Mouse (Mus musculus) lung, adult 2 months (tissue): ENCODE measurements around the gene Ndufb10. TPM values are rescaled to one million over a fixed set of nuclear protein-coding genes. Genes with fewer than 3 reads are reported as not detected.
"Not testable (repeated sequence)": the region's sequence is repeated elsewhere in the genome, so short reads cannot be mapped to it uniquely, and the experiment has no call there.

ENCODE experiments used
- DNase-seq: peaks from one replicate; pipeline ENCODE4 v3.0.0; 2022
- H3K4me1 ChIP-seq: fragments of 200-500 bp; 2 replicates; pipeline ENCODE4 v1.6.1; 2011; ENCODE audit warnings: low read length; ENCODE audit not compliant: control insufficient read depth, insufficient read depth
- H3K4me3 ChIP-seq: fragments of 200-500 bp; replicated peaks from 2 replicates; pipeline ENCODE3; 2011; ENCODE audit warnings: low read depth, mild to moderate bottlenecking, control low read depth, low read length; ENCODE audit errors: extremely low read depth
- CTCF ChIP-seq: fragments of 200-500 bp; IDR thresholded peaks from 2 replicates; pipeline ENCODE4 v1.5.1; 2011; ENCODE audit warnings: mild to moderate bottlenecking, low read length, control low read depth; ENCODE audit not compliant: insufficient read depth
- POLR2A ChIP-seq: fragments of 200-500 bp; IDR thresholded peaks from 2 replicates; pipeline ENCODE4 v1.6.1; 2011; ENCODE audit warnings: low read depth, mild to moderate bottlenecking, control low read depth, low read length, borderline replicate concordance; ENCODE audit errors: extremely low read depth
- WGBS: fragments of 180-500 bp; shearing (Covaris S2); methylation state at CpG from one replicate; pipeline ENCODE4 v1.1.7; 2018; 5-methylcytosine and 5-hydroxymethylcytosine counted together
- polyA plus RNA-seq: library from polyadenylated mRNA; depleted of rRNA; stranded (reverse); fragments of >200 nt; gene quantifications from 2 replicates; pipeline ENCODE4 v1.2.3, GENCODE M21; 2012

The Ndufb10 gene
- polyA plus RNA-seq, 1 experiment, result 218 TPM

- DNase-seq, result no peak
- WGBS, result 1% methylated on average over 12 of the region's 12 CpGs
- no peak for TF ChIP-seq POLR2A
- TF ChIP-seq CTCF, result no peak
- Histone ChIP-seq H3K4me1 (peaks cover 10% of the 10 kb centered on the region; the same call in 1 of the 2 replicates), H3K4me3 (peak overlapping the region; percentile 99)
These were observed 977 bp downstream of the Ndufb10 start for GRCm38 (mm10) chr17:24723122-24723880.

GRCm38 (mm10) chr17:24722220-24722924 lies 1.9 kb downstream of the Ndufb10 start:
- H3K4me3 ChIP-seq, result no peak overlapping the region
- no peak for DNase-seq
- no peak for TF ChIP-seq POLR2A
- WGBS, result 33% methylated on average over 13 of the region's 13 CpGs
- peaks cover 10% of the 10 kb centered on the region; the same call in 1 of the 2 replicates for H3K4me1 ChIP-seq

DNA sequence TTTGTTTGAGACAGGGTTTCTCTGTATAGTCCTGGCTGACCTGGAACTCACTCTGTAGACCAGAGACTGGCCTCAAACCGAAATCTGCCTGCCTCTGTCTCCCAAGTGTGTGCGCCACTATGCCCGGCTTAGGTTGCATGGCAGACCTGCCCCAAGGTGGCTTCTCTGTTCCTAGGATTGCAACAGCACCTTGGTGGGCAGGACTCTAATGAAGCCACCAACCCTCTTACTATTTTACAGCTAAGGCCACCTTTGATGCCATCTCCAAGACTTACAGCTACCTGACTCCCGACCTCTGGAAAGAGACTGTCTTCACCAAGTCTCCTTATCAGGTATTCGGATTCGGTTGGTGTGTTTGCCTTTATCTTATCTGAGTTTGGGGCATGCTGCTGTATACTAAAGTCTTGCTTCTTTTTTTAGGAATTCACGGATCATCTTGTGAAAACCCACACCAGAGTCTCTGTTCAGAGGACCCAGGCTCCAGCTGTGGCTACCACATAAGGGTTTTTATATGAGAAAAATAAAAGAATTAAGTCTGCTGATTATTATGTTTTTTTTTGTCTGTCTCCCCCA lies 2.8 kb downstream of the Ndufb10 start:
- H3K4me1 ChIP-seq, H3K4me3 ChIP-seq, DNase-seq: not testable (repeated sequence)
- WGBS, result 39% methylated on average over 7 of the region's 7 CpGs

GRCm38 (mm10) chr17:24720616-24721015 lies 3.7 kb downstream of the Ndufb10 start:
- not testable (repeated sequence) for DNase-seq
- peak overlapping the region; percentile 27 for H3K4me3 ChIP-seq
- 3% methylated on average over 11 of the region's 11 CpGs for WGBS

DNA sequence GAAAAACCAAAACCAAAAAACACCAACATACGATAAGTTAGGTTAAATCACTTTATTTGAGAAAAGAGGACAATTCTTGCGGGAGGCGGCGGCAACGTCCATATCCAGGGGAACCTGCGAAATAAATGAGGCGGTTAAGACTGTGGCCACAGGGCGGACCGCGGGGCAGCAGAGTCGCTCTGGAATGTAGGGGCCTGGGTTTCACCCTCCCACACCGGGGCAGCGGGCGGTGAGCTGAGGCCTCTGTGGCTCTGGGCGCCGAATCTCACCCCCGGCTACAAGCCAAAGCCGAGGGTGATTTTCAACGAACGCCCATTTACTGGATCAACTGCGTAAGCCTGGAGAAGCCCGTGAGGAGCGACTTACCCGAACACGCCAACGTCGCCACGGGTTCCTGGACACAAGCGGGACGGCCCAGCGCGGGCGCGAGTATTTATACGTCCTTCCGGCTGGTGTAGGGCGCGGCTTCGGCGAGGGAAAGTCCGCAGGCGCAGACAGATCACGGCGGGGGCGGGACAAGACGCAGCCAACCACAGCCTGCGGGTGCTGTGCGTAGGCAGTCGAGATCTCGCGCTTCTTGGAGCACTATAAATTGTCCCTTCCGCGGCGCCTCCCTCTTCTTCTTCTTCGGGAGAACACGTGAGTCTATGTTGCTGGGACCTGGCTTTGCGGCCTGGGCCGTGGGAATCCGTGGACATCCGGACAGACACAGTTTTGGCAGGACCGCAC lies 4.6 kb downstream of the Ndufb10 start:
- peak; percentile 96 for DNase-seq
- TF ChIP-seq POLR2A (peak; percentile 95), CTCF (no peak)
- WGBS, result under 1% methylated on average over 61 of the region's 61 CpGs
- Histone ChIP-seq H3K4me3 (peak overlapping the region; percentile 77), H3K4me1 (peaks cover 10% of the 10 kb centered on the region; the same call in 1 of the 2 replicates)

More at GRCm38 (mm10) chr17:24720616-24721015, 3.7 kb downstream of the Ndufb10 start:
- H3K4me1 ChIP-seq, result not testable (repeated sequence)

GRCm38 (mm10) chr17:24718938-24719337 lies 5.3 kb downstream of the Ndufb10 start:
- not testable (repeated sequence) for H3K4me3 ChIP-seq, H3K4me1 ChIP-seq, DNase-seq
- WGBS, result 57% methylated on average over 5 of the region's 5 CpGs

DNA sequence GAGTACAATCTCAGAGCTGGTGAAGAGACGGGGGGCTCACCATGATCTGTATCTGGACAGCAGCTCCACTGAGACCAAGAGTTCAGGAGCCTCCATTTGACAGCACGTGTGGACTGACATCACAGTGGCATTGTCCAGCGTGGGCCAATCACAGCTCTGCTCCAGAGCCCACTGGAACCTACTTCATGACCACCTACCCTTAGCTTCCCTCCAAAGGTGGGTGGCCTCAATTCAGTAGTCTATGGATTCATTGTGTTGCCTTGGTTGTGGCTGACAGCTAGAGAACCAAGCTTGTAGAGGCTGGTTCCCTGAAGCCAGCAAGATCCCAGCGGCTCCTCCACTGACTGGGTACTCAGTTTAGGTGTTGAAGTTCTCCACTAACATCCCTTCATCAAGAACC lies 6.3 kb downstream of the Ndufb10 start, which contains the start of the genes Rnf151 and Rps2:
Gene Rnf151 (minus strand): TSS at position 121 of the 400 bp plus-strand sequence.
Gene Rps2 (plus strand): TSS at position 174 of the 400 bp plus-strand sequence.
- peaks cover 6% of the 10 kb centered on the region; the same call in 1 of the 2 replicates for H3K4me1 ChIP-seq
- WGBS, result 85% methylated on average over 4 of the region's 4 CpGs
- TF ChIP-seq POLR2A (no peak), CTCF (no peak)
- DNase-seq, result no peak
- H3K4me3 ChIP-seq, result no peak within 1 kb of the TSS

GRCm38 (mm10) chr17:24716166-24716682 lies 8.1 kb downstream of the Ndufb10 start:
- H3K4me1 ChIP-seq, result peaks cover 4% of the 10 kb centered on the region; the same call in 1 of the 2 replicates
- DNase-seq, result no peak
- H3K4me3 ChIP-seq, result no peak overlapping the region
- 97% methylated on average over 15 of the region's 15 CpGs for WGBS
- TF ChIP-seq CTCF (no peak), POLR2A (no peak)

DNA sequence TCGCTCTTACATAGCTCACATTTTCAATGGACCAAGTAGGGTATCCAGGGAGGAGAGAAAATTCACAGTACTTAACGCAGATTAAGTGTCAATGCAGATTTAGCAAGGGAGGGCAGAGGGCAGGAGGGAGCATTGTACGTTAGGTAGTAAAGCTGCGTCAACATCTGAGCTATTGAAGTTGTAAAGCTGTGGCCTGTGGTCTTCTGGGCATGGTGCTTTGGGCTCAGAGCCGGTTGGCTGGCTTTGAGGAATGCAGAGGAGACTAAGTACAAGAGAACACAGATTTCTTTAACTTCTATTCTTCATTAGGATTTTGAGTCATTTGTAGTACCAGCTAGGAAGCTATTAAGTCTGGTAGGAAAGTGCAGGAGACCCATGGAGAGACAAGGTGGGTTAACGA lies 8.7 kb downstream of the Ndufb10 start:
- H3K4me3 ChIP-seq, result no peak overlapping the region
- WGBS, result 83% methylated on average over 6 of the region's 6 CpGs
- no peak for DNase-seq
- H3K4me1 ChIP-seq, result peaks cover 2% of the 10 kb centered on the region; the same call in 1 of the 2 replicates
- no peak for TF ChIP-seq CTCF
- no peak for TF ChIP-seq POLR2A

GRCm38 (mm10) chr17:24708646-24709045 lies 15.6 kb downstream of the Ndufb10 start:
- WGBS, result 20% methylated on average over 2 of the region's 2 CpGs
- no peak for TF ChIP-seq POLR2A
- TF ChIP-seq CTCF, result no peak
- DNase-seq, result no peak
- Histone ChIP-seq H3K4me3 (no peak overlapping the region), H3K4me1 (0 out of 2 replicates have a peak, but pooled peaks cover 2% of the 10 kb centered on the region)
